Mouse (Mus musculus) erythroblast, adult 5-6 weeks (primary cell): ENCODE measurements around the gene Chrdl1. TPM values are rescaled to one million over a fixed set of nuclear protein-coding genes. Genes with fewer than 3 reads are reported as not detected.

ENCODE experiments used
- ATAC-seq: replicated peaks from 2 replicates; pipeline ENCODE4 v1.8.0; 2016; ENCODE audit warnings: moderate number of reproducible peaks, mild to moderate bottlenecking, moderate TSS enrichment, inconsistent platforms; ENCODE audit not compliant: poor library complexity, low FRiP score, severe bottlenecking
- total RNA-seq, 2 experiments: library from RNA; stranded (forward) in 1 of 2; stranded (reverse) in 1 of 2; fragments of 150-400 nt in 1 of 2; fragments of 200-764, 138-1000 nt in 1 of 2; gene quantifications; 2 replicates each; pipeline versions ENCODE4 v1.2.3 to v1.2.4; 2015 to 2017; ENCODE audit warnings: low replicate concordance in 2 of 2

Gene Chrdl1
- total RNA-seq (2015; ENCODE audit: low replicate concordance) (2.7 TPM in 1 of 2 replicates, not detected in the other), total RNA-seq (2017; ENCODE audit: low replicate concordance) (1.1 and 1.4 TPM in 2 replicates)

DNA sequence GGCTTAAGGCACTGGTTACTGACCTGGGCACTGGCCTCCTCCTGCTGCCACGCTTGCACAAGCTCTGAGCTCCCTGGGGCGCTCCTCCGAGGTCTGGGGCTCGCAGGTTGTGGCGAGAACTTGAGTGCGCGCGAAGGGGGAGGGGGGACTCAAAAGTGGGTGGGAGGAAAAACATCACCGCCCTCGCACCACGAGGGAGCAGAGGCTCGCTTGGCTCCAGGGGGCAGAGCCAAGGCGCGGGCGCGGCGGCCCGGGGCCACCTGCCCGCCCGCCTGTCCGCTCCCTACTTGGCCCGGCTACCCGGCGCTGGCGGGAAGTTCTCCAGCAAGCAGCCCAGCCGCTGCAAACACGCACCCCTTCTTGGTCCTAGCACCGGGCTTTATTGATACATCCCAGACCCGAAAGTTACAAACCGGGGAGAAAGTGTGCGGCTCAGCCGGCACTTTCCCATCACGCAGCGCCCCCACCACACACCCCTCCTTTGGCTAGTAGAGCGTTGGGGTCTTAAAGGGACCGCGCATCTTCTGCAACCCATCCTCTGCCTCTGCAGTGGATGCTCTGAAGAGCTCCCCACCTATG is at the start of gene Chrdl1:
Gene Chrdl1 (minus strand): TSS at position 472 of the 579 bp plus-strand sequence.
- no peak for ATAC-seq

DNA sequence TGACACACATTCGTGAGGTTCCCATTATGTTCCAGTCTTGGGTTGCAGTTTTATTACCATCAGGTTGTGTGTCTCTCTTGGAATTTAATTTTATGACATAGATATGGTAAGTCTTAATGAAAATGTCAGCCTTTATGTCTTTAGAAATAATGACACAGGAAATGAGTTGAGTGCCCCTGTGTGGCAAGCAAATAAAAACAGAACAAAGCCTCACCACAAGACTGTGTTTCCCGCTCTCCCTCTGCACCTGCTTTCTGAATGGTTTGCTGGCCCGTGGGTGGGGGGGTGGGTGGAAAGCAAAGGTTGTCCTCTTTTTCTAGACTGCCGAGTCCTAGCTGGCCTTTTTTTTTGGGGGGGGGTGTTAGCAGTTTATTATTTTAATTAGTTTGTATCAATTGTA is 48.6 kb upstream of the Chrdl1 start:
- no peak for ATAC-seq

DNA sequence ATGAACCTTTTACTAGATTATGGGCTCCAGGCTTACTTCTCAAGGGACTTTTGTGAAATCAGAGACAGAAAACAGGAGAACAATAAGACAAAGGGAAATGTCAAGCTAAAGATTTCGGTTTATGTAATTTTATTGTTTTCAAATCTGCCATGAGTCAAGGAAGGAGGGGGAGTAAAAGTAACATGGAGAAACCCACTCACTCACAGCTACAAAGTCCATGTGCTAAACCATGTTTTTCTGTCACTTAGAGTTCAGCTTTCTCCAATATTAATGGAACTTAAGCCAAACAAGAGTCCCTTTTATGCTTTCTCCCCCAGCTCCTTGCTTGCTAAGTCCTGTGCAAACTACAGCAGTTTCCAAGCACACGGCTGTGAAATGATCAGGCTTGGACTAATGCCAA is 10.5 kb upstream of the Chrdl1 start:
- ATAC-seq = no peak

DNA sequence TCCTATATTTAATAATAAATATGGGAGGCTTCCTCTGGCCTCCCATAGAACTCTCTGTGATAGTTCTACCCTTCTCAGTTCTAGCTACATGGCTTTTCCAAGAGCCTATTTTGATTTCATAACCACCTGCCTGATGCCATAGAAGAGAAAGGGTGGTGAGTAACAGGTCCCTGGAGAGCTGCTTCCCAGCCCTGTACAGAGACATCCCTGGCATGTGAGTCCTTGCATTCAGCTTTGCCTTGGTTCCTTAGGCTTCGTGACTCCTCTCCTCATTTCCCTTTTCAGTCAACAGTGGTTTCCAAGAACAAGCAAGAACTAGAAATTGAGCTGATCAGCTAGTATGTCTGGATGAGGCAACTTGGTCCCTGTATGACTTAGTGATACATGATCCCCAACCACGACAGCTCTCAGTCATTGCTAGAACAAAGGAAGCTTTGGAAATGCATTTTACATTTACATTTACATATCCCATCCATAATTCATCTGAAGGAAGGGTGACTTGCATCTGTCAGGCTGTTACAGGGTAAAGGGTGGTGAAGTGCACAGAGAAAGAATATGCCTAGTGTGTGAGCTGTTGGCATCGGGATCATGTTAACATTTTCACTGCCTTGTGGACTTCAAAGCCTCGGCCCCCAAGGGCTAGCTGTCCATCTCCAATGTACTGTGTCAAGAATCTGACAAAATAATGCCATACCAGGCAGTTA is 27.7 kb downstream of the Chrdl1 start:
- ATAC-seq = no peak

DNA sequence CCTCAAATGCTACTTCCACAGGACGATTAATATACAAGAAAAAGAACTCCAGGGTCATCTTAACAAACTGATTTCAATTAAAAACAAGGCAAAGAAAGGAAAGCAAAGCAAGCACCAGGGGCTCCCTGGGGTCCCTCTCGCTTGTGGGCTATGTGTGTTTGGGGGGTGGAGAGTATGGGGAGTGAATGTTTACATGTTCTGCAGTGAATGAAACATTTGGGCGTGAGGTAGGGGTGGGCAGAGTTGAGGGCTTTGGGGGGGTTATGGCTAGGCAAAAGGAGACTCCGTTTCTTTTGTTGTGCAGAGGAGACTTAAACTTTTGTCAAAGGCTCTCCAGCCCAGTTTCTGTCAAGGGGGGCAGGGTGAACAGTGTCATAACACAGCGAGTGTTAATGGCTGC is 46.8 kb downstream of the Chrdl1 start:
- ATAC-seq = no peak

DNA sequence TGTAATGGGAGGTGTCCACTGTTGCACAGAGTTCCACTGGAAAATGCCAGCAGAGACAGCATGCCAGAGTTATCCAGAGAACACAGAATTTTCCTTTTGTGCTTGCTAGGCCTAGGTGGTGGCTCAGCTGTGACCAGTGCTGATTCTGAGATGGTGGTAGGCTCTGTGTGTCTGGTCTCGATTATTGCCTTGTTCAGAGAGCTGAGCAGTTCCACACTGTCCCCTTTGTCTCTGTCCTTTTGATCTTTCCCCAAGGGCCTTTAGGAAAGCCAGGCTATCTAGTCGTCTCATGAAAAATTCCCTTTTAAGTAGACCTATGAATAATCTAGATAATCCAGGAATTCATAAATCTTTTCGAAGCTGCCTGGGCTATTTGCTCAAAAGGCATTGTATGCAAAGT is 47.3 kb downstream of the Chrdl1 start:
- no peak for ATAC-seq

DNA sequence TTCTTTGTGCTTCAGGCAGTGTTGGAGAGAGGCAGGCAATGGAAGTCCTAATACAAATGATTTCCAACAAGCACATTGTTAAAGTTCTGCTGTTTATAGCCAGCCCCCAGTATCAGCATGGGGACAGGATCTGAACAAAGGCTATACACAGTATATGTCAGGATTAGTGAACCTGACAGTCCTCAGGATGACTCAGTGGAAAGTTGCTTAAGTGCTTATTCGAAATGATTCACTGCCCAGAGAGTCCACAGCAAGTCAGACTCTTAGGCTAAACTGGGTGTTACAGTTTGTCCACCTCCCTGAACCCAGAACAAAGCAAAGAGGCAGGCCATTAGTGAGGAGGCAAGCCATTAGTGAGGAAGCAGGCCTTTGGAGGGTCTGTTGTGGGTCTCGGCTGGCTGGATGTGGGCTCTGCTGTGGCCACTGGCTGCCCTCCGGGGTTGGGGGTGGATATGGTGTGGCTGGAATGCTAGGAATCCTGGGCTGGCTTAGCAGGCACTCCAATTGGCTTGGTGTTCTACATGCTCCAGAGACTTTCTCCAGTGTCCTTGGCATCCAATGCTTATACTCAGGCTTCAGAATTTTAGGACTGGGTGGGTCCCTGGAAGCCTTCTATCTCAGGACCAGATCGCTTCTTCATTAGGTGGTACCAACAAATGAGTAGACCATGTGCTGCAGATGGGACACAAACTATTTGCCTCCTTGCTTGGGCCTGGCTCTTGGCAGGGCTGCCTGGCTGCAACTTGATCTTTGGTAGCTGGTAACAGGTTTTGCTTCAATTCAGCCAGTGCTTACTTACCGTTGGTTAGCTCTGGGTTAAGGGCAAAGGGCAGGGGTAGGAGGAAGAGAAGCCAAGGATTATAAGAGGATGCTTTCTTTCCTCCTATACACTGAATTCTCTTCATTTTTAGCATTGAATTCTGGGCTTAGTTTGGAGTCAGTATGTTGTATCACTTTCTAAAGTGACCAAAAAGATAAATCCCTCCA is 49.3 kb downstream of the Chrdl1 start:
- ATAC-seq = no peak

DNA sequence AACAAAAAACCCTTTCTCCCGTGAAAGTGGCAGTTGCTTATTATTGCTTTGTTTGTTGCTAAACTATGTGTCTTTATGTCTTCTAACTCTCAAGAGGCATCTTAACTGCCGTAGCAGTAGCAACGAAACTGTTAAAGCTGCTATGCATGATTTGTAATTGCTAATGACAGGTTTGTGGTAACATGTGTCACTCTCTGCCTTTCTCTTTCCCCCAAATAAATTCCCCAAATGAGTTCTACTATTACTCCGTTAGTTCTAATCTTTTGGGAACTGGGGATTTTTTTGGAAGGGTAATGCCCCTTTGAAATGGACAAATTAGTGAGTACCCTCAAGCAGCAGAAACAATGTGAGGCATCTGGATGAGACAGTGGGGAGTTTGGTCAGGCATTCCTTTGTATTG is 55.9 kb downstream of the Chrdl1 start:
- no peak for ATAC-seq

DNA sequence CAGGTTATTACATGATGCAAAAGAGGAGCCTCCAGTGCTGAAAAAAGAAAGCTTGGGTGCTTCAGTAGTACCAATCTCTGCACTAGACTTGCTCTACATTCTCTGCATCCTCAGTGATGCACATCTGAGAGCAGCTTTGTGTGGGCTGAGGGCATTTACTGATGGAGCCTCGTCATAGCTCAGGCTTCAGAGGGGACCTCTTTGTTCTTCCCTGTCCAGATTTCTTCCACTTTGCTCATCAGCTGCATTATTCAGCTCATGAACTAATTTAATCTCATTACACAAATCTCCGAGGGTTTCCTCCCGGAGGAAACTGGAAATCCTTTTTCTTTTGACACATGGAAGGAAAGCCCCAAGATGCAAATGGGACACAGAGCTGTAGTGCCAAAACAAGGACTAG is 56.5 kb downstream of the Chrdl1 start:
- no peak for ATAC-seq

DNA sequence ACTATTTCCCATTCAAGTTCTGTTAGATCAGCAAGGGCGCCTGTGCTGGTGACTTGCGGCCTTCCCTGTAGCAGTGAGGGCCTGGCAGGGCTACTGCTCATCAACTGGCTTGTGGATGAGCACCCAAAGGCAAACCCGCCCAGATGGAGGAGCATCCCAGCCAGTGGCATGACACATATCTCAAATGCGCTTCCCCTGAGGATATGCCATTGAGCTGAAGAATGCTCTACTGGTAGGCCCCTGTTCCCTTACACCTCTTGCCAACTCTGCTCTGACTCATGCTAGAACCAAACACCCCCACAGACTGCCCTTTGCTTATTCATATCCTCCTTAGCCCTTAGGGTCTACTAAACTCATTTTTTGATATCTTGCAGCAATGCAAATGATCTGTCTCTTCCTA is 57.4 kb downstream of the Chrdl1 start:
- no peak for ATAC-seq

DNA sequence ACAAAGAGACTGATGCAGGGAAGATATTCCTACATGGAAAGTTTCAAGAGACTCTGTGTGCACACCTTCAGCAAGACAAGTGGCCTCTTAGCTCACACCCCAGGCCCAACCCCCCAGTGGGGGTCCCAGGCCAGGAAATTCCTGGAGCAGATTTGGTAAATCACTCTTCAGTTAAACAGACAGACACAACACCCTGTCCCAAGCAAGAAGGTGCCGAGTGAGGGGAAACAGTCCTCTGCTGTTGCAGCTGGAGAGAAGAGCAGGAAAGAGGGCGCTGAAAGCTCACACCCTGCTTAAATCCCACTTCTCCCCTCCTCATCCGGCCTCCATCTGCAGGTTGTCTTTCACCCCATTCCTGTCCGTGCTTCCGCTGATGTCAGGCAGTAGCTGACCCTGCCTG is 58.2 kb downstream of the Chrdl1 start:
- no peak for ATAC-seq

DNA sequence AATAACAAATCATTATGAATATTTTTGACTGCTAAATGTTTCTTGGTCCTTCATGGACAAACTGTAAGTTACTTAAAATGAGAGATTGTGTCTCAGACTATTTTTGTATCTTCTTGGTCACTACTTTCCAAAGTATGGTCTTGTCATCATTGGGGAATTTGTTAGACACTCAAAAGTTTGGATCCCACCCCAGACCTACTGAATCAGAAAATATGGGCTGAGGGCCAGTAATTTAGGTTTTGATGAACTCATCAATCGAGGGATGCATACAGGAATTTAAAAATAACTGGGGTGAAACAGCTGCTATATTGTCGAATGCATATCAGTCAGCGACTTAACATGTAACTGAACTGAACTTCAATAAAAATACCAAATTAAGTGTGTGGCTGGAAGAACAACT is 80.9 kb downstream of the Chrdl1 start:
- ATAC-seq = no peak

DNA sequence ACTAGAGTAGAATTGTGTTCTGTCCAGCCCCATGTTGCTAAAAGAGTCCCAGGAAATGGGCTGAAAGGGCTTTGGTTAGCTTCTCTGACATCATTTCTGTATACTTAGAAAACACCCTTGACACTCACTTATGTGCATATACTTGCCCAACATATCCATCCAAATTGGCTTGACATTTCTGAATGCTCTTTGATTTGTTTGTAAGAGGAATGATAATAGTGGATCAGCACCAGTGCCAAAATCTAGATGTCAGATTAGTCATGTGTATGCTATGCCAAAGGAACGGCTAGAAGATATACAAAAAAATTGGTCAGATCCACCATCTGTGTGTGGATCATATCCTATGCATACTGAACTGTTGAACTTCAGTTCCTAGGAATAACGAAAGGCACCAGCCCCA is 99.3 kb downstream of the Chrdl1 start:
- no peak for ATAC-seq

DNA sequence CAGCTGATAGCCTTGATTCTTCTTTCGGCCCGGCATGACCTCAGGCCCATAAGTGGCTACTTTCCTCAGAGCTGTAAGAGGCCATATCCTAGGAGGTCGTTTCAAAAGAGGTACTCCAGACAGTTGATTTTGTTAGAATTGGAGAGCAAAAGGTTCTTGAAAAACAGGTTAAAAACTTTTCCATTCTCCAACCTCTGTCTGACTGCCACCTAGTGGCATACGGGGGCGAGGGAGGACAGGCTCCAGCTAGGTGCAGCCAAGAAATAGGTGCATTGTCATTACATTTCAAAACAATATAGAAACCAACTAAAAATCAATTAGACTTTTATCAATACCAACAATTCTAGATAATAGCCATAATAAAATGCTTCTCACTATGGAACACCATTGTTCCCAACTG is 118.9 kb downstream of the Chrdl1 start:
- no peak for ATAC-seq

DNA sequence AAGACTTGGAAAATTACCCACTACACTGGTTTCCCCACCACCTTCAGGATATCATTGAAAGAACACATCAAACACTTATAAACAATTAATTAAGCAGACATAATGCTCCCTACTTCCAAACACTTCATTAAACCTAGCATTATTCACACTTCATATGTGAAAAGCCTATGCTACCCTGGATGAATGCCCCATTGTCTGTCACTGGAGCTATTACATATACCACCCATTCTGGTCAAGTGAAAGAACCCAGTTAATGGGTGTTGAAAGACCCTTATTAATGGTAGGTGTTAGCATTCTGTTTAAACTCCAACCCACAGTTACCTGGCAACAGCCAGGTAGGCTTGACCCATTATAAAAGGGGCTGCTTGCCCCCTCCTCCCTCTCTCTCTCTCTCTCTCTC is 143.4 kb downstream of the Chrdl1 start:
- ATAC-seq = no peak

Other genes with a start within 250 kb of the Chrdl1 start
- not detected in 2 replicates for gene Pak3, start 124.3 kb upstream of the Chrdl1 start, total RNA-seq (2015; ENCODE audit: low replicate concordance)
- gene Pak3, start 124.3 kb upstream of the Chrdl1 start, total RNA-seq (2017; ENCODE audit: low replicate concordance) = 0.34 TPM in 1 of 2 replicates, not detected in the other